Mouse (Mus musculus) heart, embryonic 14.5 days (tissue): Measurements from ENCODE around the gene Hist2h4. TPM values are rescaled to one million over a fixed set of nuclear protein-coding genes. Genes with fewer than 3 reads are reported as not detected.
A peak's percentile ranks its signal among the peaks of the same experiment; 100 is the strongest.

ENCODE experiments used
- ATAC-seq: fragments of 200-750 bp; cut with Nextera tagmentation; 2 replicates; pipeline ENCODE4 v1.8.0; 2017; ENCODE audit warnings: low read depth, moderate TSS enrichment; ENCODE audit not compliant: insufficient number of reproducible peaks, insufficient read depth, low FRiP score
- H3K27ac ChIP-seq, 2 experiments: fragments of 200-500 bp in 1 of 2; fragments of 300-500 bp in 1 of 2; sonication (generic) in 1 of 2; replicated peaks in 1 of 2; 2 replicates each; pipeline ENCODE4 v1.5.1; 2012 to 2014; ENCODE audit warnings: low read depth in 2 of 2, low read length in 2 of 2, control low read depth in 1 of 2, mild to moderate bottlenecking in 1 of 2, mixed read lengths in 1 of 2; ENCODE audit not compliant: control insufficient read depth in 1 of 2, insufficient read depth in 1 of 2
- H3K27me3 ChIP-seq: fragments of 300-500 bp; sonication (generic); 2 replicates; pipeline ENCODE4 v1.6.1; 2014; ENCODE audit warnings: mild to moderate bottlenecking, low read length, control low read depth; ENCODE audit not compliant: control insufficient read depth, insufficient read depth
- H3K36me3 ChIP-seq: fragments of 300-500 bp; sonication (generic); 2 replicates; pipeline ENCODE4 v1.6.1; 2014; ENCODE audit warnings: mild to moderate bottlenecking, control low read depth, low read length, mixed read lengths; ENCODE audit not compliant: control insufficient read depth, insufficient read depth
- H3K4me1 ChIP-seq, 2 experiments: fragments of 200-500 bp in 1 of 2; fragments of 300-500 bp in 1 of 2; sonication (generic) in 1 of 2; 2 replicates each; pipeline ENCODE4 v1.6.1; 2012 to 2014; ENCODE audit warnings: low read length in 2 of 2, control low read depth in 1 of 2, mixed read lengths in 1 of 2; ENCODE audit not compliant: control insufficient read depth in 2 of 2, insufficient read depth in 2 of 2
- H3K4me2 ChIP-seq: fragments of 300-500 bp; sonication (generic); 2 replicates; pipeline ENCODE4 v1.6.1; 2014; ENCODE audit warnings: mild to moderate bottlenecking, low read length
- H3K4me3 ChIP-seq, 2 experiments: fragments of 200-500 bp in 1 of 2; fragments of 300-500 bp in 1 of 2; sonication (generic) in 1 of 2; 2 replicates each; pipeline ENCODE4 v1.5.1; 2012 to 2014; ENCODE audit warnings: low read length in 2 of 2, mild to moderate bottlenecking in 2 of 2, control low read depth in 1 of 2, low read depth in 1 of 2, moderate library complexity in 1 of 2; ENCODE audit not compliant: control insufficient read depth in 1 of 2, insufficient read depth in 1 of 2
- H3K9ac ChIP-seq: fragments of 300-500 bp; sonication (generic); 2 replicates; pipeline ENCODE4 v1.6.1; 2014; ENCODE audit warnings: mild to moderate bottlenecking, low read length
- H3K9me3 ChIP-seq: fragments of 300-500 bp; sonication (generic); 2 replicates; pipeline ENCODE4 v1.6.1; 2016; ENCODE audit warnings: low read length, control low read depth; ENCODE audit not compliant: control insufficient read depth
- whole genome bisulfite sequencing: fragments of 180-500 bp; shearing (Covaris S2); extraction: QIAGEN DNeasy Blood & Tissue Kit; methylation state at CpG from one replicate; pipeline ENCODE4 v1.1.7; 2014; 5-methylcytosine and 5-hydroxymethylcytosine counted together
- polyA plus RNA-seq: library from polyadenylated mRNA; unstranded; fragments of >200 nt; fragmentation: Nextera tagmentation; extraction: Ambion mirVana; gene quantifications from 2 replicates; pipeline ENCODE4 v1.2.1, GENCODE M21; 2014

Hist2h4 gene
- 3.4 and 5.0 TPM in 2 replicates for polyA plus RNA-seq

- no peaks in the 10 kb centered on the region for H3K27me3 ChIP-seq
- H3K9ac ChIP-seq, result peak within 1 kb of the TSS; percentile 82
- H3K4me3 ChIP-seq, result peak within 1 kb of the TSS; percentile 54 to 83
- no peaks in the 10 kb centered on the region for H3K36me3 ChIP-seq
- peak within 1 kb of the TSS; percentile 71 for H3K4me2 ChIP-seq
- H3K9me3 ChIP-seq, result no peaks in the 10 kb centered on the region
- WGBS, result under 1% methylated on average over 40 of the region's 40 CpGs
- H3K27ac ChIP-seq, result peak within 1 kb of the TSS; percentile 97 to 99
- peak; percentile 86 for ATAC-seq
- H3K4me1 ChIP-seq, result peaks cover 13 to 17% of the 10 kb centered on the region in 2 experiments
Observed at GRCm38 (mm10) chr3:96262979-96263550, at the start of gene Hist2h4. Gene Hist2h4 (minus strand): TSS chr3:96263311.

- Histone ChIP-seq H3K9me3 (no peaks in the 10 kb centered on the region), H3K4me3 (no peak overlapping the region), H3K4me2 (no peak overlapping the region), H3K9ac (no peak overlapping the region), H3K27me3 (no peaks in the 10 kb centered on the region), H3K27ac (no peak overlapping the region), H3K36me3 (no peaks in the 10 kb centered on the region), H3K4me1 (no peaks in the 10 kb centered on the region)
- 51% methylated on average over 8 of the region's 8 CpGs for WGBS
- no peak for ATAC-seq
Observed at GRCm38 (mm10) chr3:96312341-96313098, 49.4 kb upstream of the Hist2h4 start.

- H3K36me3 ChIP-seq, result no peaks in the 10 kb centered on the region
- ATAC-seq, result no peak
- H3K4me2 ChIP-seq, result no peak overlapping the region
- no peak overlapping the region for H3K9ac ChIP-seq
- no peak overlapping the region for H3K27ac ChIP-seq
- H3K9me3 ChIP-seq, result no peaks in the 10 kb centered on the region
- no peak overlapping the region for H3K4me3 ChIP-seq
- H3K4me1 ChIP-seq, result no peaks in the 10 kb centered on the region
- no peaks in the 10 kb centered on the region for H3K27me3 ChIP-seq
- 49% methylated on average over 3 of the region's 3 CpGs for WGBS
Observed at GRCm38 (mm10) chr3:96309441-96309840, 46.3 kb upstream of the Hist2h4 start.

- ATAC-seq, result no peak
- Histone ChIP-seq H3K36me3 (no peaks in the 10 kb centered on the region), H3K4me3 (no peak overlapping the region)
Observed at GRCm38 (mm10) chr3:96306506-96306905, 43.4 kb upstream of the Hist2h4 start.

GRCm38 (mm10) chr3:96302076-96302475 is 39.0 kb upstream of the Hist2h4 start:
- 80% methylated on average over 5 of the region's 5 CpGs for WGBS
- Histone ChIP-seq H3K4me2 (no peak overlapping the region), H3K4me3 (no peak overlapping the region), H3K9me3 (no peaks in the 10 kb centered on the region), H3K27me3 (no peaks in the 10 kb centered on the region), H3K36me3 (no peaks in the 10 kb centered on the region), H3K9ac (no peak overlapping the region), H3K4me1 (no peaks in the 10 kb centered on the region), H3K27ac (no peak overlapping the region)
- no peak for ATAC-seq

More at GRCm38 (mm10) chr3:96306506-96306905, 43.4 kb upstream of the Hist2h4 start:
- Histone ChIP-seq H3K27ac (no peak overlapping the region), H3K27me3 (no peaks in the 10 kb centered on the region), H3K9me3 (no peaks in the 10 kb centered on the region), H3K4me1 (no peaks in the 10 kb centered on the region), H3K9ac (no peak overlapping the region), H3K4me2 (no peak overlapping the region)
- WGBS, result 78% methylated on average over 9 of the region's 9 CpGs

GRCm38 (mm10) chr3:96300706-96301529 is 37.8 kb upstream of the Hist2h4 start:
- no peaks in the 10 kb centered on the region for H3K4me1 ChIP-seq
- no peaks in the 10 kb centered on the region for H3K9me3 ChIP-seq
- H3K4me3 ChIP-seq, result peak overlapping the region; percentile 34 to 36
- H3K27me3 ChIP-seq, result no peaks in the 10 kb centered on the region
- 61% methylated on average over 26 of the region's 26 CpGs for WGBS
- peak overlapping the region; percentile 27; the same call in 1 of the 2 replicates for H3K9ac ChIP-seq
- ATAC-seq, result no peak
- H3K4me2 ChIP-seq, result peak overlapping the region; percentile 59
- no peak overlapping the region for H3K27ac ChIP-seq
- no peaks in the 10 kb centered on the region for H3K36me3 ChIP-seq

- H3K4me1 ChIP-seq, result no peaks in the 10 kb centered on the region
- H3K27ac ChIP-seq, result no peak overlapping the region
- no peaks in the 10 kb centered on the region for H3K9me3 ChIP-seq
- H3K27me3 ChIP-seq, result no peaks in the 10 kb centered on the region
- no peak overlapping the region for H3K4me3 ChIP-seq
- no peak overlapping the region for H3K9ac ChIP-seq
- WGBS, result 100% methylated on average over 2 of the region's 2 CpGs
- H3K36me3 ChIP-seq, result no peaks in the 10 kb centered on the region
- no peak overlapping the region for H3K4me2 ChIP-seq
- ATAC-seq, result no peak
Observed at GRCm38 (mm10) chr3:96299562-96299961, 36.5 kb upstream of the Hist2h4 start.
